Mouse (Mus musculus): ENCODE measurements around the gene Car6.

Gene Car6

GRCm38 (mm10) chr4:150188236-150188635, 12.9 kb downstream of the Car6 start:
- no peak for DNase-seq (ENCODE audit: low spot score in 2 of 2)

GRCm38 (mm10) chr4:150181304-150181703, 19.8 kb downstream of the Car6 start:
- DNase-seq (ENCODE audit: low spot score in 2 of 2) = no peak

GRCm38 (mm10) chr4:150178131-150178530, 23.0 kb downstream of the Car6 start:
- DNase-seq (ENCODE audit: low spot score in 2 of 2) = no peak

GRCm38 (mm10) chr4:150177122-150177521, 24.0 kb downstream of the Car6 start:
- DNase-seq (ENCODE audit: low spot score in 2 of 2) = no peak

GRCm38 (mm10) chr4:150176535-150176934, 24.6 kb downstream of the Car6 start:
- peak in 1 of 2 experiments; percentile 41 for DNase-seq (ENCODE audit: low spot score in 2 of 2)

- no peak for DNase-seq (ENCODE audit: low spot score in 2 of 2)
Observed at GRCm38 (mm10) chr4:150174027-150174426, 27.1 kb downstream of the Car6 start.

- DNase-seq (ENCODE audit: low spot score in 2 of 2) = peak in 1 of 2 experiments; percentile 31
Observed at GRCm38 (mm10) chr4:150173281-150173680, 27.9 kb downstream of the Car6 start.

- DNase-seq (ENCODE audit: low spot score in 2 of 2) = no peak
Observed at GRCm38 (mm10) chr4:150172107-150172506, 29.0 kb downstream of the Car6 start.

- DNase-seq (ENCODE audit: low spot score in 2 of 2) = no peak
Observed at GRCm38 (mm10) chr4:150168406-150168805, 32.7 kb downstream of the Car6 start.

- no peak for DNase-seq (ENCODE audit: low spot score in 2 of 2)
Observed at GRCm38 (mm10) chr4:150164875-150165274, 36.3 kb downstream of the Car6 start.

GRCm38 (mm10) chr4:150162561-150163169, 38.5 kb downstream of the Car6 start:
- no peak for DNase-seq (ENCODE audit: low spot score in 2 of 2)

GRCm38 (mm10) chr4:150159458-150159857, 41.7 kb downstream of the Car6 start:
- no peak for DNase-seq (ENCODE audit: low spot score in 2 of 2)

- DNase-seq (ENCODE audit: low spot score in 2 of 2) = no peak
Observed at GRCm38 (mm10) chr4:150157348-150157882, 43.7 kb downstream of the Car6 start.

- no peak for DNase-seq (ENCODE audit: low spot score in 2 of 2)
Observed at GRCm38 (mm10) chr4:150155731-150156130, 45.4 kb downstream of the Car6 start.

- DNase-seq (ENCODE audit: low spot score in 2 of 2) = no peak
Observed at GRCm38 (mm10) chr4:150155301-150155700, 45.8 kb downstream of the Car6 start.

GRCm38 (mm10) chr4:150152483-150152882, 48.6 kb downstream of the Car6 start:
- no peak for DNase-seq (ENCODE audit: low spot score in 2 of 2)

- peak in 1 of 2 experiments; percentile 16 for DNase-seq (ENCODE audit: low spot score in 2 of 2)
Observed at GRCm38 (mm10) chr4:150151045-150151444, 50.1 kb downstream of the Car6 start.

GRCm38 (mm10) chr4:150146286-150146685, 54.8 kb downstream of the Car6 start:
- DNase-seq (ENCODE audit: low spot score in 2 of 2) = no peak

- no peak for DNase-seq (ENCODE audit: low spot score in 2 of 2)
Observed at GRCm38 (mm10) chr4:150144242-150144641, 56.9 kb downstream of the Car6 start.

- no peak for DNase-seq (ENCODE audit: low spot score in 2 of 2)
Observed at GRCm38 (mm10) chr4:150140346-150140745, 60.8 kb downstream of the Car6 start.

GRCm38 (mm10) chr4:150139090-150139489, 62.0 kb downstream of the Car6 start:
- no peak for DNase-seq (ENCODE audit: low spot score in 2 of 2)

GRCm38 (mm10) chr4:150138084-150138543, 63.0 kb downstream of the Car6 start:
- peak; percentile 47 to 48 for DNase-seq (ENCODE audit: low spot score in 2 of 2)

- no peak for DNase-seq (ENCODE audit: low spot score in 2 of 2)
Observed at GRCm38 (mm10) chr4:150137368-150138083, 63.6 kb downstream of the Car6 start.

Measured in thymus, postnatal 10 days (tissue).